Mouse (Mus musculus) skeletal muscle tissue, adult 2 months (tissue): ENCODE measurements around the gene G430095P16Rik.

ENCODE experiments used
- DNase-seq: peaks from one replicate; pipeline ENCODE4 v3.0.0-alpha.2; 2012; ENCODE audit warnings: low read depth, low spot score

The G430095P16Rik gene

DNA sequence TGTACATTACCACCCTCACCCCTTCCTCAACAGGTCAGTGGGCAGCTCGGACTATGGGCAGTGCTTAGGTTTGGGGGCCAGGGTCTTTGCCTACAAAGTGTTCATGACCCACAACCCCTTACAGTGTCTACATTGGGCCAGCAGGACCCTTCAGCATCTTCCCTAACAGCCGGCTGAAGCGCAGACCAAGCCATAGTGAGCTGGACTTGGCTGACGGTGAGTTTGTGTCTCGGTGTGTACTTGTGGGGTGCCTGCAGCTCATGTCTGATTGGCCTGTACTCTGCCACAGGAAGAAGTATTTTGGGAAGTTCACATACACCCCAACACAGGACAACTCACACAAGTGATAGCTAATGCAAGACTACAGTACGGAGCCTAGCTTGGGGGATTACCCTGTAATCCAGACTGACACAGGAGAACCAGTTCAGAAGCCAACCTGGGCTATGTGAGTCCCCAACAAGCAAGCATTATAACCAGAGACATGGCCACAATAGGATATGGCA is 19.8 kb upstream of the G430095P16Rik start:
- DNase-seq, result no peak

DNA sequence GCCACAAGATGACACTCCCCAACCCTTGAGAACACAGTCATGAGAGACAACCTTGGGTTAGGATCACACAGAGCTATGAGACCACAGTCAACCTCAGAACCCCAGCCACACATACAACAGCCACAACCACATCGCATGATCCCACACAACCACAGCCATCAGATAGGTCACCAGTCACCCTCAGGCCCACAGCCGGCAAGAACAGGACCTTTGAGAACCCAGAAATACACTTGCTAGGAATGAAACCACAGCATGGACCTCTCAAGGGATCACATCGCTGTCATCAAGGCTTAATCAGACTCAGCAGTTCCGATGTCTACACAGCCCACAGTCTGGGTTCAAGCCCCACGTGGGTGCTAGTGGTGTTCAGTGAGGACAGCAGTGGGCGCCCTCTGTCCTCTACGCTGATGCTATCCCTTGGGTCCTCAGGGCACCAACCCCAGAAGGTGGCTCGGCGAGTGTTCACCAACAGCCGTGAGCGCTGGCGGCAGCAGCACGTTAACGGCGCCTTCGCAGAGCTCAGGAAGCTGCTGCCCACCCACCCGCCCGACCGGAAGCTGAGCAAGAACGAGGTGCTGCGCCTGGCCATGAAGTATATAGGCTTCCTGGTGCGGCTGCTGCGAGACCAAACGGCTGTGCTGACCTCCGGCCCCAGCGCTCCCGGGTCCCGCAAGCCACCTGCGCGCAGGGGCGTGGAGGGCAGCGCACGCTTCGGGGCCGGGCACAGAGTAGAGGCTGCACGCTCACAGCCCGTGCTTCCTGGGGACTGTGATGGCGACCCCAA is 19.1 kb upstream of the G430095P16Rik start:
- no peak for DNase-seq

- DNase-seq, result no peak
These were observed 18.5 kb upstream of the G430095P16Rik start for GRCm38 (mm10) chr8:84704356-84704755.

DNA sequence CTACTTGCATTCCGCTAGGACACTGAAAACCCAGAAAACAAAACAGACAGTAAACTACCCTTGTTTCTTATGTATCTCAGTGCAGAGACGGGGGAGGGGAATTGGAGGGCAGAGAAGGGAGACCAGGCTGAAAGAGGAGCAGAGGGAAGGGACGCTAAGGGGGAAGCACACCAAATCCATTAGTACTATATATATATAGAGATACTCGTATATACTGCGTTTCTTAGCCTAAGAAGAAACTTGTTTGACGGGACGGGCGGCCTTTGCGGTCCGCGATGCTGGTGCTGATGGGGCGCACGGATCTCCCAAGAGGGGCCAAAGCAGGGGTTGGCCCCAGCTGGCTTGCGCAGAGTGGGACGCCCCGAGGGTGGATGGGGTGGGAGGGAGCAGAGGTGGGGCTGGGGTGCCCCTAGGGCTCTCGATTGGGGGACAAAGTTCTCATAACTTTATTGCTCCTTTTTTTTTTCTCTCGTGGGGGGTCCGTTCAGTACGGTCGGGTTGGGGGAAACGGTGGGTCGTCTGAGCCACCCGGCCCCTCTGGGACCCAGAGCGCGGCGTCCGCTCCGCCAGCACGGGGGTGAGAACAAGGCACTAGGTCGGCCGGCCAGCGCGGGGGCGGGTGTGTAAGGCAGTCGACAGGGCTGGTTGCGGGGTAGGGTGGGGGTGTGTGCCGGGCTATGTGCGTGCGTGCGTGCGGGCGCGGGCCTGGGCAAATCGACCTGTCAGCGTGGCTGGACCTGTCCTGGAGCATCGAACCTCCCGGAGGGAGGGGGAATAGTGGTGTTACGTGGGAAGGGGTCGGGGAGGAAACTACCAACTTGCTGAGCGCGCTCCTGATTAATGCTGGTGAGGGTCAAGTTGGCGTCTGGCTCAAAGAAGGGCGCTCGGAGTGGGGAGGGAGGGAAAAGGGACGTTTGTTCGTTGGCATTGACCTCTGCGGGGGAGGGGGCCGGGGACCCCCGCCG is 17.7 kb upstream of the G430095P16Rik start:
- no peak for DNase-seq

- no peak for DNase-seq
These were observed 16.8 kb upstream of the G430095P16Rik start for GRCm38 (mm10) chr8:84705960-84706359.

DNA sequence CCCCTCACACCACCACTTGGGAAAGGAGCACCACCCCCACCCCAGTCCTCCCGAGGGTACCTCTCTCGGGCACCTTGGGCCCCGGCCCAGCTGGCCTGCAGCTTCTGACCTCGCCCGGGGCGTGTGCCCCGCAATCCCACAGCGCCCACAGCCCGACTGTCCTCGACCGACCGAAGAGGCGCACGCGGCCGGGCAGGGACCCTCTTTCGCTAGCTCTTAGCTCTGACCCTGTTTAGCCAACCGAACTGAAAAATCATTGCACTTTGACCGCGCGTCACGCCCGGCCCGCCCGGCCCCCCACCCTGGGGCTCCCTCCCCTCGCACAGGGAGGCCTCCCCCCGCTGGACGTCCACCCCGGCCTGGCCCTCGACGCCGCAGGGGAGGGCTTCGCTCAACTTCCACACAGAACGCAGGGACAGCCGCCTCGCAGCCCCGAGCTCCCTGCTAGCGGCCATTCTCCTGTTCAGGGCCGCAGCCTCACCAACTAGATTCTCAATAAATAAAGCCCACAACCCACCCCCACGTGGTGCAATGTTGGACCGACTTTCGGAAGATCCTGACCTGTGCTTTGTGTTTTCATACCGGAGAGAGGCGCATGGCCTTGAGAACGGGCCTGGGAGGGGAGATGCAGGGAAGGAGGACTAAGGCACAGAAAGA is 16.1 kb upstream of the G430095P16Rik start:
- DNase-seq, result no peak

DNA sequence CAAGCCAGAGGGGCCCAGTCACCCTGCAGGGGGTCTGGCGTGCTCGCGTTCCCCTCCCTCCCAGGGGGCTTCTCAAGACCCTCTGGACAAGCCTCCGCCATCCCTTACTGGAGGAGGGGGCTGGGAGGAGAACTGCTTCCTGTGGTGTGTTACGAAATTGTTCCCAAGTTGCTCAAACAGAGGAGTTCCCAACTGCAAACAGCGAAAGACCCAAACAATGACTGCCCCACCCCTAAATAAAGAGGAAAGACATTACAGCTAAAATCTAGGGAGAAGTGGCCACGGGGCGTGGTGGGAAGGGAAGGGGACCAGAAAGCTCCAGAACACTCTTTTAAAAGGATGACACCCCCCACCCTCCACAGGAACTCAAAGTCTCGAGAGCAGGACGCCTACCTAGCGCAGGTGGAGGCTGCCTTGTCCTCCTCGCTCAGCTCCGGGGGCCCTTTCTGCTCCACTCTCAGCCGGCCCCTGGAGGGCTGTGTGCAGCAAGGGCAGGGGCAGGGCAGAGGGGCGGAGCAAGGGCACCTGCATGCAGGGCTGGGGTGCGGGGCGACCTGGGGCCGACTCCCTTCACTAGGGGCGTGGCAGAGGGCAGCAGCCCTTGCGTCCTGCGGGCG is 15.4 kb upstream of the G430095P16Rik start:
- no peak for DNase-seq

DNA sequence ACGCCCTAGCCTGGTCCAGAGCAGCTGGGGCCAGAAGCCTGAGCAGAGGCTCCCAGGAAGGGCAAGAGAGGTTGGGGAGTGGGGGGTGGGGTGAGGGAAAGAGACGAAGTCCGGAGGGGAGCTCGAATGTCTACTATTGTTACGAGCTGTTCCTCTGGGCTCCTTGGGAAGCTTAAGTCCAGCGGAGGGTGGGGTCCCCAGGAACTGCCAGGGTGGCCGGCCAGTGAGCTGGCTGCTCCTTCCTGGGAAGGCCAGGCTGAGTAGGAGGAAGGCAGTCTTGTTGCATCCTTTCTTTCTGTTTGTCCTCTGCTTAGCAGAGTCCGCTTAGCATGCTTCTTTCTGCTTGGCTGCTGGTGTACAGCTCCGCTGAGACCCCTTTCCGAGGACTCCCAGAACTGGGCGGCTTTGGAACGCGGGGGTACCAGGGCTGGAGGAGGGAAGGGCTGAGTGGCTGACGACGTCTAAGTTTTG is 14.7 kb upstream of the G430095P16Rik start:
- no peak for DNase-seq

- DNase-seq, result peak; percentile 87
These were observed 13.9 kb upstream of the G430095P16Rik start for GRCm38 (mm10) chr8:84708774-84709475.

DNA sequence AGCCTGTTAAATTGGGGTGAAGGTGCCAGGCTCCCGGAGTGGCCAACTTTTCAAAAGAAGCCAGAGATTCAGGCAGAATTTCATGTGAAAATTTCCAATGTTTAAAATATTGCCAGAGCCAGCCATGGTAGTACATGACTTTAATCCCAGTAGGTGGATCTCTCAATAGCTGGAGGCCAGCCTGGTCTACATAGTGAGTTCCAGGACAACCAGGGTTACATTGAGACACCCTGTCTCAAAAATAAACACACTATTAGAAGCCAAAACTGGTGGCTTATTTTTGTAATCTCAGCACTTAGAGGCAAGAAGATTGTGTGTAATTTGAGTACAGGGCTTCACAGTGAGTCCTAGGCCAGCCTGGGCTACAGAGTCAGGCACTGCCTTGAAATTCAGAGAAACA is 12.9 kb upstream of the G430095P16Rik start:
- no peak for DNase-seq

GRCm38 (mm10) chr8:84711312-84711711 is 11.5 kb upstream of the G430095P16Rik start:
- no peak for DNase-seq

DNA sequence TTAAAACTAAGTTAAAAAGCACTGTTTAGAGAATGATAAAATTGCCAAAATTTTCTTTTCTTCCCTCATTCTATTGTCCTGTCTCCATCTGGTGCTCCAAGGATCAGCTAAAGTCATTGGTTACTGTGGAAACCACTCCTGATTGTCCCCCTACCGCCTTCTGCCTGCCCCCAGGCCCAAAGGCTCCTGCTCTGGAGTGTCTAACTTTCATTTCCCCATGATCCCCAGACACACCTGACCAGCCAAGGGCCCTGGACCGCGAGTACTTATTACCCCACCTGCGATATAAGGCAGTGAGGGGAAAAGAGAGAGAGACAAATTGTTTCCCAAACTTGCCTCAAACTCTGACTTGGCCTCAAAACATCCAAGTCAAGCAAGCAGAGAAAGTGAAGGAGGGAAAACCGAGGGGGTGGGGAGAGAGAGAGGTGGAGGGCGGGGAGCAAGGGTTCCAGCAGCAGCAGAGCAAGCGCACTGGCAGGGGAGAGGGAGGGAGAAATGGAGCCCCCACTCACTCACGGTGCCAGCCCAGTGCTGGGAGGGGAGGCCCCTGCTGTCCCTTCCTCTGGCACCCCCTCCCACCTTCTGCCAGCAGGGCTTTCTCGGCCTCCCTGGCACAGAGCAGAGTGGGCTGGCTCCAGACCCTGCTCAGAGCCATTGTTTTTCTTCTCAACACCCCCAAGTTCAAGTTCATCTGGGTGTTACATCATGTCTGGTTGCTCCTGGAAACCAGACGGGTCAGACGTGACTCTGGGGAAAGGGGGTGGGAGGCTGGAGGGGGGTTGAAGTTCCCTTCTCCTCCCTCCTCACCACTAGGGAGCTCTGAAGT is 10.7 kb upstream of the G430095P16Rik start:
- DNase-seq, result peak; percentile 75

DNA sequence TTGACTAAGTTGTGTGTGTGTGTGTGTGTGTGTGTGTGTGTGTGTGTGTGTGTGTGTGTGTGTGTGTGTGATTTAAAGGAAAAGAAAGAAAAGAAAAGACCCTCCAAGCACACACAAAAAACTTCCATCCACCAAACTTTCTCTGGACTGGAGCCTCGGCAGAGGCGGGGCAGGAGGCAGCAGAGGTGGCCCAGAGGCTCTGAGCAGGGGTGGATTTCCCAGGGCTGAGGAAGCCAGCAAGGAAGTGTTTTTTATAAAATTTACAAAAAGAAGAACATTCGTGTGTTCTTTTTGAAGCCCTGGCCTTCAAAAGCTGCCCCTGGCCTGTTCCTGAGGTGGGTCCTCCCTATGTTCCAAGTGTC is 10.1 kb upstream of the G430095P16Rik start:
- no peak for DNase-seq

DNA sequence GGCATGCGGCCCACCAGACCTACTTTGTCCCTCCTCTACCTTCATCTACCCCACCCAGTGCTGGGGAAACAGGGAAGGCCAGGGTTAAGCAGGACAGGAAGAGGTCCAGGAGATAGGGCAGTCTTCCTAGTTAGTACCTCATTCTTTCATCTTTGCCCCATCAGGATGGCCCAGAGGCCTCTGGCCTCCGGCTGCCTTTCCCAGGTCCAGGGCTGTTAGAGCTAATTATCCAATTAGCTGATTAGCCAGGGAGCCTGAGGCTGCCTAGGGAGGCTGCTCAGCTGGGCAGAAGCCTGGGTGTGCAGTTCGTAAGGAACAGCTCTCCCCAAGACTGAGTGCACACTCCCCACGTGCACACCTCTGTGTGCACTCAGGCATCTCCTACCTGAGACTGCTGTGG is 9.4 kb upstream of the G430095P16Rik start:
- DNase-seq, result no peak

- no peak for DNase-seq
These were observed 8.6 kb upstream of the G430095P16Rik start for GRCm38 (mm10) chr8:84714161-84714560.

DNA sequence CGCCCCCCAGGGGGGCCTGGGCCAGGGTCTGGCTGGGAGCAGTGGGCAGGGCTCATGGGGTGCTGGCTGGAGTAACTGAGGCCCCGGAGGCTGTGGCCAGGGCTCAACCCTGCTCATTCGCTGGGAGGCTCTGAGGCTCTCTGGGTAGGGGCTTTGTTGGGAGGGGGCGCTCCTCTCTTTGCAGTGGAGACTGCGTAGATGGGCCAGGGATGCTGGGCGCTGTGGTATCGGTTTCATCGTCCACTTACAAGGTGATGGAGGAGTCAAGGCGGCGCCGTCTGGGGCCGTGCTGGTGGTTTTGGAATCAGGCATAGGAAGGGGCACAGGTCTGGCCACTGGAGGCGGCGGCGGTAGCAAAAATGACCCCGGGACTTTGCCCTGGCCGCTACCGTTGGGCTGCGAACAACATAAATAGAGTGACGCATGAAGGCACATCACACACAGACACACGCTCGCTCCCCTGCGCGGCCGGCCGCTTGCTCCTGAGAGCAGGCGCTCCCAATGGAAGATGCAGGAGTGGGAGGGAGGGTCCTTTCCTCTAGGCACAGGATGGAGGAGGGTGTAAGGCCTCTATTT is 6.8 kb upstream of the G430095P16Rik start:
- no peak for DNase-seq

- DNase-seq, result no peak
These were observed 6.0 kb upstream of the G430095P16Rik start for GRCm38 (mm10) chr8:84716790-84717189.

GRCm38 (mm10) chr8:84718476-84718875 is 4.3 kb upstream of the G430095P16Rik start:
- DNase-seq, result peak; percentile 90

DNA sequence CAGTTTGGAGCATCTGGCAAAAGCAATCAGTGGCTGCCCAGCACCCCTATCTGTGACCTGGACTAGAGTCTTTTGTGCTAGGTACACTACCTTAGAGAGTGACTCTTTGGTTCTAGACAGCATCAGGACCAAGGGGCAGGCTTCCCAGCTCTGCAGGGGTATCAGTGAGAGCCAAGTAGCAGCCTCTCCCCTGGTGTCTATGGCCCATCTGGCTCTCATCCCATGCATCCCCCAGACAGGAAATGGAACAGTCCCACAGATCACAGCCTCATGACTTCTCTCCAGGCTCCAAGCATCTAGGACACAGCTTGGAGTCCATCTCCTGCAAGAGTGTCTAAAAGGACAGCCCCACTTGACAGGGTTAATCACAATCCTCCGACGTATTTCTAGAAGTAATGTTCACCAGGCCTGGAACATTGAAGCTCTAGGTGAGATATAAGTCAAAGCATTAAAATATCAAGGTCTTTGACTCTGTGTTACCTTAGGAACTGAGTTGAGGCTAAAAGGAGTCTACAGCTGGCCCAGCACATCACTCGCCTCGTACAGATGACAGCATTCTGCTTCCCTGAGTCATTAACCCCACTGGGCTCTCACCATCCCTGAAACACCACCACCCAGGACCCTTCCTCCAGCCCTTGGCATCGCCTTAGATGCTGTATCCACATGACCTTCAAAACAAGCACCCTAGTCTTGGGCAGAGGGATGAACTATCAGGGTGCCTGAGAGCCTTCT is 3.7 kb upstream of the G430095P16Rik start:
- no peak for DNase-seq
